Mouse (Mus musculus): Measurements from ENCODE around the gene Sp3. TPM values are rescaled to one million over a fixed set of nuclear protein-coding genes. Genes with fewer than 3 reads are reported as not detected.

The Sp3 gene
- polyA plus RNA-seq (2015; fragmentation: Nextera tagmentation; extraction: Ambion mirVana): 36.9 and 38.6 TPM in 2 replicates

GRCm38 (mm10) chr2:72980337-72981074, at the start of gene Sp3:
Gene Sp3, minus strand, starts transcription at chr2:72980446.

GRCm38 (mm10) chr2:72986616-72987015, 6.4 kb upstream of the Sp3 start, which contains the start of gene Gm11084:
Gene Gm11084, minus strand, starts transcription at chr2:72986716.

Other genes starting within 250 kb of the Sp3 start
- gene Gm11084, start 6.3 kb upstream of the Sp3 start, polyA plus RNA-seq (2015; fragmentation: Nextera tagmentation; extraction: Ambion mirVana): not detected in 2 replicates
- gene Ola1, start 238.5 kb upstream of the Sp3 start, polyA plus RNA-seq (2015; fragmentation: Nextera tagmentation; extraction: Ambion mirVana): 52.2 and 56.7 TPM in 2 replicates

All from spleen, postnatal 0 days (tissue).